Mouse (Mus musculus): Measurements from ENCODE around the gene Foxp1. TPM values are rescaled to one million over a fixed set of nuclear protein-coding genes. Genes with fewer than 3 reads are reported as not detected.

Gene Foxp1
- total RNA-seq (2023), result 871 TPM

DNA sequence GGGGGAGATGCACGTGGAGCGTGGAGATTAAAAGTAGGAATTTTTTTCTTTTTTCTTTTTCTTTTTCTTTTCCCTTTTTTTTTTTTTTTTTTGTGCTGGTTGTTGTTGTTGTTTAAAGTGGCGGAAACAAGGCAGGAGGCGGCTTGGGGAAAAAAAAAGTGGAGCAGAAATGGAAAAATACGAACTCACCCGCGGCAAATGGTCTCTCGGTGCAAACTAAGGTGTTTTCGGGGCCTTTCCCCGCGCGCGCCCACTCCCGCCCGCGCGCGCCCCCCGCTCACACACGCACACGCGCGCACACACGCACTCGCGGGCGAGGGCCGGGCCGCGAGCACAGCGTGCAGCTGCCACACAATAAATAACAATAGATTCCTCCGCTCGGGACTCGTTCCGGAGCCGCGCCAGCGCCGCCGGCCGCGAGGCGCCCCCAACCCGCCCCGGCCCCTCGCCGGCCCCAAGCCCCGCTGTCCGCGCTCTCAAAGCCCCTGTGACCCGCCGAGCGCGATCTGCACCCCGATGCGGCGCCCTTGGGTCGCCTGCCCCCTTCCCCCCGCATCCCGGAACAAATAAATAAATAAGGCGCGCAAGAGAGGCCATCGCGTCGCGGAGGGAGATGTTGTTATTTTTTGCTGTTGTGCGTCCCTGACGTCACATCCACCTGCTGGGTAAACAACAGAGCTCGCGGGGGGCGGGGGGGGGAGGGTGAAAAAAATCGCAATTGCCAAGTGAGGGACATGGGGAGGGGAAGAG, at the start of gene Foxp1:
TSS of gene Foxp1 (minus strand) at position 363 of the 750 bp plus-strand sequence.

Other genes starting within 250 kb of the Foxp1 start
- 11.1 TPM for gene Eif4e3, start 144.1 kb upstream of the Foxp1 start, total RNA-seq (2023)
- gene Gm20696, start 144.1 kb upstream of the Foxp1 start, total RNA-seq (2023), result 51.0 TPM
- not detected for gene Gpr27, start 170.0 kb upstream of the Foxp1 start, total RNA-seq (2023)
- not detected for gene Prok2, start 203.7 kb upstream of the Foxp1 start, total RNA-seq (2023)